Mouse (Mus musculus): Measurements from ENCODE around the gene Pigv.

The Pigv gene

GRCm38 (mm10) chr4:133613867-133614266, 58.6 kb downstream of the Pigv start:
- DNase-seq (ENCODE audit: low spot score in 2 of 2), result no peak

GRCm38 (mm10) chr4:133613026-133613425, 59.4 kb downstream of the Pigv start:
- no peak for DNase-seq (ENCODE audit: low spot score in 2 of 2)

GRCm38 (mm10) chr4:133612416-133612815, 60.0 kb downstream of the Pigv start:
- no peak for DNase-seq (ENCODE audit: low spot score in 2 of 2)

GRCm38 (mm10) chr4:133611815-133612214, 60.6 kb downstream of the Pigv start:
- DNase-seq (ENCODE audit: low spot score in 2 of 2), result no peak
